Mouse (Mus musculus): Measurements from ENCODE around the gene Inmt. TPM values are rescaled to one million over a fixed set of nuclear protein-coding genes. Genes with fewer than 3 reads are reported as not detected.

Gene Inmt
- total and polyA plus RNA-seq, 3 experiments: 19.2 to 72.0 (median 19.9) TPM

DNA sequence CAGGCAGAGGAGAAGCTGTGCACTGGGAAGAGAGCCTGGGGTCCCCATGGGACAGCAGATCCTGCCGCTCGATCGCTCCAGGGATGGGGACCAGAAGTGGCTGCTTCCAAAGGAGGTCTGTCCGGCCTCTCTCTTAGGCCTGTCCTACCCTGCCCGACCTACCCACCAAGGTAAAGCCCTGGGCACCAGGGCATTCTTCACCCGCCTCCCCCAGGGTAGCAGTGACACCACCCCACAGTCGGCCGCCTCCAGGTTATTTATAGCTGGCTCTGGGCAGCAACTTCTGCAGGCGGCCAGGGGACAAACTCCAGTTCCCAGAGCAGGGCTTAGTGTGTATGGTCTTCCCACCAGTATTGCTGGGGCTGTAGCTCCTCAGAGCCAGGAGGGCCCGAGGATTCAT lies 42.0 kb downstream of the Inmt start, which contains the start of gene Crhr2:
Gene Crhr2 (minus strand): TSS at position 223 of the 400 bp plus-strand sequence.
- Histone ChIP-seq H3K27ac (peak within 1 kb of the TSS; percentile 76), H3K27me3 (ENCODE audit: control insufficient read depth, insufficient read depth, low read length) (no peaks in the 10 kb centered on the region), H3K4me3 (peak within 1 kb of the TSS; percentile 46), H3K4me1 (ENCODE audit: control insufficient read depth, insufficient read depth, low read length) (no peaks in the 10 kb centered on the region; the same call in 1 of the 2 replicates), H3K79me2 (replicated peaks; ENCODE audit: control insufficient read depth, insufficient read depth, low read length) (no peaks in the 10 kb centered on the region), H3K9ac (ENCODE audit: low read depth, low read length) (peak within 1 kb of the TSS; percentile 82), H3K36me3 (ENCODE audit: control insufficient read depth, insufficient read depth, low read length) (no peaks in the 10 kb centered on the region)
- peak; percentile 52 to 62 for DNase-seq
- WGBS: 37% methylated on average over 10 of the region's 10 CpGs
- intact Hi-C loops (cut with DNase I): no loop called here
- TF ChIP-seq POLR2A (IDR thresholded peaks at IDR 0.05; ENCODE audit: insufficient read depth, low read depth, low read length) (peak; percentile 8; the same call in 1 of the 2 replicates), EP300 (IDR thresholded peaks at IDR 0.05; ENCODE audit: insufficient read depth, low read depth, low read length) (no peak), CTCF (IDR thresholded peaks at IDR 0.05) (no peak)

DNA sequence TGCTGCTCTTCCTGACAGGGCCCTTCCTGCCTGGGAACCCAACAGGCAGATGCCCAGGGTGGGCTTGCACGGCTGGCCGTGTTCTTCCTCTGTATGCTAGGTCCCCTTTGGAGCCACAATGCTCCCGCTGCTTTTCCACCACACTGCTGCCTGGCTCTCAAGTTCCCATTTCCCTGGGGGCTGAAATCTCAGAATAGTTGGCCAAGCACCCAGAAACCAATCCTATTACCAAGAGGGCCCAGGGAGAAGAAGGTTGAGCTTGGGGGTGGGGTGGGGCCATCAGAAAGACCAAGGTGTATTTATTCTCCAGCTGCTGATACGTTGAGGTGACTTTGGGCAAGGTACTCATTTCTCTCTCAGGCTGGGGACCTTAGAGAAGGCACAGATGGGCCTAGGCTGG lies 43.5 kb downstream of the Inmt start:
- DNase-seq: no peak
- H3K27me3 ChIP-seq (ENCODE audit: control insufficient read depth, insufficient read depth, low read length): no peaks in the 10 kb centered on the region
- intact Hi-C loops (cut with DNase I): no loop called here
- H3K4me1 ChIP-seq (ENCODE audit: control insufficient read depth, insufficient read depth, low read length): no peaks in the 10 kb centered on the region; the same call in 1 of the 2 replicates
- H3K4me3 ChIP-seq: no peak overlapping the region
- WGBS: 66% methylated on average over 4 of the region's 4 CpGs
- H3K9ac ChIP-seq (ENCODE audit: low read depth, low read length): no peak overlapping the region
- H3K79me2 ChIP-seq (replicated peaks; ENCODE audit: control insufficient read depth, insufficient read depth, low read length): no peaks in the 10 kb centered on the region
- no peaks in the 10 kb centered on the region for H3K36me3 ChIP-seq (ENCODE audit: control insufficient read depth, insufficient read depth, low read length)
- peak overlapping the region; percentile 26; the same call in 1 of the 2 replicates for H3K27ac ChIP-seq
- TF ChIP-seq CTCF (IDR thresholded peaks at IDR 0.05) (no peak), POLR2A (IDR thresholded peaks at IDR 0.05; ENCODE audit: insufficient read depth, low read depth, low read length) (no peak), EP300 (IDR thresholded peaks at IDR 0.05; ENCODE audit: insufficient read depth, low read depth, low read length) (no peak)

DNA sequence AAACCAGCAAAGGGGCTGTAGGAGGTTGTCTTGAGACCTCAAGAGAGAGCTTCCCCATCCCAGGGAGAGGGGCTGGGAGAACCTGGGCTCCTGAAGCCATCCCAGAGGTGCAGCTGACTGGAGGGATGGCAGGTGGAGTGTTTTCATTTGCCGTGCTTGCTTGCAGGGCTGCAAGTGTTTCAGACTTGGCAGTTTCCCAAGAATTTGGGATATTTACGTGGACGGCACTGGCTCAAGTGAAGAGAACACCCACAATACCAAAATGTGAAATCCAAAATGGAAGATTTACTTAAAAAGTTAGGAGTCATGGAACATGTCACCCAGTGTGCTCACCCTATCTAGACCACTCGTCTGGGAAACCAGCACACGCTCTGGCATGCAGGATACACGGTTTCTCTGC lies 44.2 kb downstream of the Inmt start:
- Histone ChIP-seq H3K27me3 (ENCODE audit: control insufficient read depth, insufficient read depth, low read length) (no peaks in the 10 kb centered on the region), H3K79me2 (replicated peaks; ENCODE audit: control insufficient read depth, insufficient read depth, low read length) (no peaks in the 10 kb centered on the region), H3K36me3 (ENCODE audit: control insufficient read depth, insufficient read depth, low read length) (no peaks in the 10 kb centered on the region), H3K4me3 (no peak overlapping the region), H3K4me1 (ENCODE audit: control insufficient read depth, insufficient read depth, low read length) (no peaks in the 10 kb centered on the region; the same call in 1 of the 2 replicates), H3K27ac (no peak overlapping the region; the same call in 1 of the 2 replicates), H3K9ac (ENCODE audit: low read depth, low read length) (no peak overlapping the region)
- DNase-seq: peak in 1 of 2 experiments; percentile 19
- TF ChIP-seq POLR2A (IDR thresholded peaks at IDR 0.05; ENCODE audit: insufficient read depth, low read depth, low read length) (no peak), CTCF (IDR thresholded peaks at IDR 0.05) (no peak), EP300 (IDR thresholded peaks at IDR 0.05; ENCODE audit: insufficient read depth, low read depth, low read length) (no peak)
- 23% methylated on average over 6 of the region's 6 CpGs for WGBS
- intact Hi-C loops (cut with DNase I): no loop called here

DNA sequence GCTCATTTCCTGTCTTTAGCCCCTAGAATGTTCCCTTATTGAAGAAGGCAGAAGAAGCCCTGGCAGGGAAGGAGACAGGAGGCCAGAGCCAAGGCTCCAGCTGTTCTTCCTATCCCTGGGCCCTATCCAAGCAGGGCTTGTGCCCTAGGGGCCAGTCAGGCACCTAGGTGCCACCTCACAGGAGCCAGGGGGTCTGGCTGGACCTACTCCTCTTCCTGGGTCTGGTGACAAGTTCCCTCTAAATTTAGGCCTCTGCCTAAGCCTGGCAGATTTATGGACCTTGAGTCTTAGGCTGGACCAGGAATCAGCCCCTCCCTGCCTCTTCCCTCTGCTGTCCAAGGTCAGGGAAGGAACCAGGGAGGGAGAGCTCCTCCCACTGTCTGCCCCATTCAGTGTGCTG lies 46.5 kb downstream of the Inmt start:
- Histone ChIP-seq H3K27me3 (ENCODE audit: control insufficient read depth, insufficient read depth, low read length) (no peaks in the 10 kb centered on the region), H3K4me3 (no peak overlapping the region), H3K9ac (ENCODE audit: low read depth, low read length) (no peak overlapping the region), H3K4me1 (ENCODE audit: control insufficient read depth, insufficient read depth, low read length) (no peaks in the 10 kb centered on the region; the same call in 1 of the 2 replicates), H3K79me2 (replicated peaks; ENCODE audit: control insufficient read depth, insufficient read depth, low read length) (no peaks in the 10 kb centered on the region), H3K27ac (no peak overlapping the region), H3K36me3 (ENCODE audit: control insufficient read depth, insufficient read depth, low read length) (no peaks in the 10 kb centered on the region)
- no peak for TF ChIP-seq EP300 (IDR thresholded peaks at IDR 0.05; ENCODE audit: insufficient read depth, low read depth, low read length)
- TF ChIP-seq CTCF (IDR thresholded peaks at IDR 0.05): no peak
- no peak for TF ChIP-seq POLR2A (IDR thresholded peaks at IDR 0.05; ENCODE audit: insufficient read depth, low read depth, low read length)
- intact Hi-C loops (cut with DNase I): no loop called here
- DNase-seq: no peak

DNA sequence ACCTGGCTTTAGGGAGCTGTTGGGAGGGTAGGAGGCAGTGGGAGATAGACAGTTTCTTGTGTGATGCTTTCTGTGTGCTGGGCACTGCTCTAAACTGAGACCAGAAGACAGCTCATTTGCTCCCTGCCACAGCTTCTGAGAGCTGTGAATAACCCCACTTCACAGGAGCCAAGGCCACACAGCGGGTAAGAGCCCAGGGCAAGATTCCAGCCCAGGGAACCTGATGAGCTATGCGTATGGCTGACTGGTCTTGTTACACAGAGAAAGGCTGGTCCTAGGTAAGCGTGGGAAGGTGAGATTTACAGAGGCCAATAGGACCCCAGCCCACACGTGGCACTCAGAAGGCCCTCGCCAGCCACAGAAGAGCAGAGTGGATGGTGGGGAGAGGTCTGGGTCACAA lies 48.3 kb downstream of the Inmt start:
- H3K36me3 ChIP-seq (ENCODE audit: control insufficient read depth, insufficient read depth, low read length): no peaks in the 10 kb centered on the region
- no peak overlapping the region for H3K27ac ChIP-seq
- TF ChIP-seq CTCF (IDR thresholded peaks at IDR 0.05) (no peak), POLR2A (IDR thresholded peaks at IDR 0.05; ENCODE audit: insufficient read depth, low read depth, low read length) (no peak), EP300 (IDR thresholded peaks at IDR 0.05; ENCODE audit: insufficient read depth, low read depth, low read length) (no peak)
- no peaks in the 10 kb centered on the region for H3K27me3 ChIP-seq (ENCODE audit: control insufficient read depth, insufficient read depth, low read length)
- intact Hi-C loops (cut with DNase I): no loop called here
- WGBS: 79% methylated on average over 5 of the region's 5 CpGs
- DNase-seq: no peak
- no peaks in the 10 kb centered on the region for H3K79me2 ChIP-seq (replicated peaks; ENCODE audit: control insufficient read depth, insufficient read depth, low read length)
- no peak overlapping the region for H3K4me3 ChIP-seq
- no peak overlapping the region for H3K9ac ChIP-seq (ENCODE audit: low read depth, low read length)
- H3K4me1 ChIP-seq (ENCODE audit: control insufficient read depth, insufficient read depth, low read length): no peaks in the 10 kb centered on the region; the same call in none of the 2 replicates

DNA sequence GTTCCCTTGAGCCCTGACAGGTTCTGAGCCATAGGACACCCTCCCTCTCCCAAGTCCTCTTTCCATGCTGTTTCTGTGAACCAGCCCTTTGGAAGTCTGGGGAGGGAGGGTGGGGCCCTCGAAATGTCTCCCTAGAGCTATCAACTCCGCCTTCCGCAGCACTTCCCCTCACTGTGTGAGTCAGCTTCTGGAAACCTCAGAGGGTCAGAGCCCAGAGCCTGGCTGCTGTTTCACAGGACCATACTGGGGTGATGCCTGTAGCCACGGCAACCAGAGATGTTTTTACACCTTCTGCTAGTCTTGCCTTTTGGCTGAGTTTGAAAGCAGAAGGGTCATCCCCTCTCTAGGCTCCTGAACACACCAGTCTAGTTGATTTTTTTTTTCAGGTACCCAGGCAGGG lies 51.8 kb downstream of the Inmt start:
- WGBS: 24% methylated on average over 4 of the region's 4 CpGs
- H3K9ac ChIP-seq (ENCODE audit: low read depth, low read length): no peak overlapping the region
- no peak overlapping the region for H3K4me3 ChIP-seq
- no peaks in the 10 kb centered on the region; the same call in 1 of the 2 replicates for H3K4me1 ChIP-seq (ENCODE audit: control insufficient read depth, insufficient read depth, low read length)
- TF ChIP-seq POLR2A (IDR thresholded peaks at IDR 0.05; ENCODE audit: insufficient read depth, low read depth, low read length) (no peak), CTCF (IDR thresholded peaks at IDR 0.05) (no peak), EP300 (IDR thresholded peaks at IDR 0.05; ENCODE audit: insufficient read depth, low read depth, low read length) (no peak)
- H3K27ac ChIP-seq: no peak overlapping the region
- intact Hi-C loops (cut with DNase I): no loop called here
- no peaks in the 10 kb centered on the region for H3K79me2 ChIP-seq (replicated peaks; ENCODE audit: control insufficient read depth, insufficient read depth, low read length)
- DNase-seq: peak; percentile 31 to 57
- H3K27me3 ChIP-seq (ENCODE audit: control insufficient read depth, insufficient read depth, low read length): no peaks in the 10 kb centered on the region; the same call in 1 of the 2 replicates
- no peaks in the 10 kb centered on the region for H3K36me3 ChIP-seq (ENCODE audit: control insufficient read depth, insufficient read depth, low read length)

Other genes starting within 250 kb of the Inmt start
- 10 to 100 TPM; 17.3 to 18.6 TPM for gene Nod1, start 202.4 kb downstream of the Inmt start, total RNA-seq (2021)
- gene Nod1, start 202.4 kb downstream of the Inmt start, polyA plus RNA-seq (2012; rRNA removed): 23.6 and 25.7 TPM in 2 replicates
- 10 to 100 TPM; 26.5 to 29.1 TPM for gene Ggct, start 182.1 kb downstream of the Inmt start, total RNA-seq (2021)
- 6.8 and 7.8 TPM in 2 replicates for gene Ggct, start 182.1 kb downstream of the Inmt start, polyA plus RNA-seq (2012; rRNA removed)
- 10 to 100 TPM; 55.1 to 60.4 TPM for gene Gars, start 137.0 kb downstream of the Inmt start, total RNA-seq (2021)
- 26.7 and 44.5 TPM in 2 replicates for gene Gars, start 137.0 kb downstream of the Inmt start, polyA plus RNA-seq (2012; rRNA removed)
- gene Crhr2, start 42.0 kb downstream of the Inmt start, total RNA-seq (2021): 10 to 100 TPM; 18.2 to 19.8 TPM
- 51.7 and 70.8 TPM in 2 replicates for gene Crhr2, start 42.0 kb downstream of the Inmt start, polyA plus RNA-seq (2012; rRNA removed)
- gene Mindy4, start 28.3 kb upstream of the Inmt start, total RNA-seq (2021): 1 to 10 TPM; 5.0 to 5.2 TPM
- gene Mindy4, start 28.3 kb upstream of the Inmt start, polyA plus RNA-seq (2012; rRNA removed): 4.3 and 7.4 TPM in 2 replicates
- gene Aqp1, start 161.4 kb upstream of the Inmt start, total RNA-seq (2021): 100 to 1,000 TPM; 377 to 449 TPM
- gene Aqp1, start 161.4 kb upstream of the Inmt start, polyA plus RNA-seq (2012; rRNA removed): 433 and 638 TPM in 2 replicates
- gene Ghrhr, start 201.3 kb upstream of the Inmt start, total RNA-seq (2021): not detected
- not detected in 2 replicates for gene Ghrhr, start 201.3 kb upstream of the Inmt start, polyA plus RNA-seq (2012; rRNA removed)